Mouse (Mus musculus): ENCODE measurements around the gene Rnase1.

DNA sequence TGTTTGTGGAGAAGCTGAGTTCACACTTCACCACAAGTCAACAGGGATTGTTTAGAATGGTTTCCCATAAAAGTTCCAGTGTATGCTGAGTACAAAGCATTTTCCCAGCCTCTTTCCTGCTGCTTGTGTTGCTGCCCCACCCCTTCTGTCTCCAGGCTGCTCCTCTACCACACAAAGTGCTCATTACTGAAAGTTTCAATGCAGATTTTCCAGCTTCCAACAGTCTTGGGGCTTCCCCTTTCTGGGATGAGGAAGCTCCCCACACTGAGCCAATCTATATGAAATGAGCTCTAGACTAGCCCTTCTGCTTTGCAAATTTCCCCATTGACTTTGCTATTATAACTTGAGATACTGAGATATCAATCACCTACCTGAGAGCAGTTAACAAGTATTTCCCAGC lies 19.5 kb upstream of the Rnase1 start:
- TF ChIP-seq POLR2A (IDR thresholded peaks at IDR 0.05; ENCODE audit: borderline replicate concordance, control insufficient read depth, low read depth, low read length) (no peak), CTCF (IDR thresholded peaks at IDR 0.05; ENCODE audit: control insufficient read depth, insufficient read depth, low read length) (no peak)
